8 mouse cellular contexts compared by ENCODE assay signal in the genomic region with DNA sequence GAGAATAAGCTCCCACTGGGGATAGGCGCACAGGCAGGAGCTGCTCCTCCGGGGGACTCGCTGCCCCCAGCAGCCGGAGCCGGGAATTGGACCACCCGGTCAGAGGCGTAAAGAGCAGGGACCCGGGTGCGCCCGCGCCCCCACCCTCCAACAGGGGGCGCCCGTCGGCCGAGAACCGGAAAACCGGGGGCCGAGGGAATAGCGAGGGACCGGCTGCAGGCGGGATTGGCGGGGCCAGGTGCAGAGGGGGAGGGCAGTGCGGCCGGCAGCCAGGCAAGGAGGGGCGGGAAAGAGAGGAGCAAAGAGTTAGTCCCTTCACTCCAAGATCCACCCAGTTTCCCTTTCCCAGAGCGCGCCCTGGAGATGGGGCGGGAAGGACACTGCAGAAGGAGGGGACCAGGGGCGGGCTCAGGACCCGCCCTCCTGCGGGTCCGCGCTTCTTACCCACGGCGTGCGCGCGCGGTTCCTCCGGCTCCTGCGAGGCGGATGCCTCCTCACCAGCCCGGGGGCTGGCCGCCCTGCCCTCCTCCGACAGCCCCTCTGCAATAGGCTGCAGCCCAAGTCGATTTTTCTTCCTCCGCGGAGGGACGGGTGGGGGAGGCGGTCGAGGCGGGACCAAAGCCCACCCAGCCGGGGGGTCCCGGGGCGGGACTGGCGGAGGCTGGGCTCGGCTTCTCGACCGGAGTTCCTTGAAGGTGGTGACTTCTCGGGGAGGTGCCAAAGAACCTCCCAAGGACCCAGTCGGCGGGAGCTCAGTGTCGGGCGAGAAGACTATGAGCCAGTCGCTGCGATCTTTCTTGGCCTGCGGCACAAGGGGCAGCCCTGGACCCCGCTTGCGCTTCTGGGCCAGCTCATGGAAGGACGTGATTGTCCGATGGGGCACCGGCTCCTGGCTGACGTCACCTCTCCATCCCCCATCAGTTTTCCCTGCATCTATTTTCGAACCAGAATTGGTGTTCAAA. TPM values are rescaled to one million over a fixed set of nuclear protein-coding genes. Genes with fewer than 3 reads are reported as not detected.
A peak's percentile ranks its signal among the peaks of the same experiment; 100 is the strongest.
DNase-seq lines count a peak whose midpoint lies in the region; ATAC-seq lines count a peak whose summit lies in the region.

No protein-coding gene starts in this region.

- peak overlapping the region; percentile 28; the same call in 1 of the 2 replicates for H3K27ac ChIP-seq in embryonic facial prominence, embryonic 11.5 days (replicated peaks; ENCODE audit: low read depth, low read length)
- peak overlapping the region; percentile 80 for H3K27ac ChIP-seq in limb, embryonic 12.5 days
- peak overlapping the region; percentile 56 for H3K27ac ChIP-seq in midbrain, embryonic 14.5 days (replicated peaks; ENCODE audit: low read depth, low read length)

- peaks cover 1% of the 10 kb centered on the region for H3K36me3 ChIP-seq in embryonic facial prominence, embryonic 11.5 days (replicated peaks; ENCODE audit: control insufficient read depth, insufficient read depth, low read depth, low read length)
- peaks cover 32% of the 10 kb centered on the region for H3K36me3 ChIP-seq in limb, embryonic 12.5 days
- peaks cover 56% of the 10 kb centered on the region for H3K36me3 ChIP-seq in midbrain, embryonic 14.5 days (ENCODE audit: control insufficient read depth, insufficient read depth, low read length)

- H3K9me3 ChIP-seq in embryonic facial prominence, embryonic 11.5 days (replicated peaks; ENCODE audit: control insufficient read depth, low read length) = no peaks in the 10 kb centered on the region
- no peaks in the 10 kb centered on the region for H3K9me3 ChIP-seq in limb, embryonic 12.5 days
- H3K9me3 ChIP-seq in midbrain, embryonic 14.5 days (ENCODE audit: control insufficient read depth, low read length) = no peaks in the 10 kb centered on the region

- peaks cover 9% of the 10 kb centered on the region for H3K27me3 ChIP-seq in embryonic facial prominence, embryonic 11.5 days (ENCODE audit: control insufficient read depth, insufficient read depth, low read length)
- H3K27me3 ChIP-seq in limb, embryonic 12.5 days = peaks cover 43% of the 10 kb centered on the region
- H3K27me3 ChIP-seq in midbrain, embryonic 14.5 days (ENCODE audit: control insufficient read depth, insufficient read depth, low read length) = 0 out of 2 replicates have a peak, but pooled peaks cover 4% of the 10 kb centered on the region

- H3K9ac ChIP-seq in embryonic facial prominence, embryonic 11.5 days (replicated peaks; ENCODE audit: low read length) = peak overlapping the region; percentile 74
- peak overlapping the region; percentile 76 for H3K9ac ChIP-seq in limb, embryonic 12.5 days (replicated peaks)
- H3K9ac ChIP-seq in midbrain, embryonic 14.5 days (replicated peaks; ENCODE audit: low read length) = peak overlapping the region; percentile 84

- H3K4me1 ChIP-seq in embryonic facial prominence, embryonic 11.5 days (ENCODE audit: control insufficient read depth, insufficient read depth, low read length) = no peaks in the 10 kb centered on the region; the same call in 1 of the 2 replicates
- H3K4me1 ChIP-seq in limb, embryonic 12.5 days (replicated peaks) = peaks cover 46% of the 10 kb centered on the region
- H3K4me1 ChIP-seq in midbrain, embryonic 14.5 days (ENCODE audit: control insufficient read depth, insufficient read depth, low read length) = peaks cover 16% of the 10 kb centered on the region; the same call in 1 of the 2 replicates

- WGBS in embryonic facial prominence, embryonic 11.5 days = under 1% methylated on average over 64 of the region's 74 CpGs
- under 1% methylated on average over 71 of the region's 74 CpGs for WGBS in limb, embryonic 12.5 days
- WGBS in midbrain, embryonic 14.5 days = under 1% methylated on average over 72 of the region's 74 CpGs

- H3K4me3 ChIP-seq in embryonic facial prominence, embryonic 11.5 days (ENCODE audit: low read depth, low read length) = peak overlapping the region; percentile 61
- peak overlapping the region; percentile 65 for H3K4me3 ChIP-seq in limb, embryonic 12.5 days (replicated peaks)
- H3K4me3 ChIP-seq in midbrain, embryonic 14.5 days (replicated peaks; ENCODE audit: low read depth, low read length) = peak overlapping the region; percentile 68

- DNase-seq in 3T3-L1 (ENCODE audit: low read depth, low spot score) = peak; percentile 79
- DNase-seq in adrenal gland, postnatal 14 days = peak; percentile 92
- DNase-seq in embryonic facial prominence, embryonic 11.5 days (ENCODE audit: low spot score) = peak; percentile 82
- peak; percentile 99 for DNase-seq in heart, adult 11 months
- peak; percentile 88 for DNase-seq in kidney, adult 18-20 months
- peak; percentile 87 for DNase-seq in midbrain, embryonic 14.5 days
- DNase-seq in spleen, postnatal 10 days (ENCODE audit: low spot score in 2 of 2) = peak; percentile 84 to 86

- peak; percentile 60 for ATAC-seq in embryonic facial prominence, embryonic 11.5 days (replicated peaks; ENCODE audit: insufficient number of reproducible peaks, low FRiP score, low TSS enrichment, low read depth)
- peak; percentile 58 for ATAC-seq in limb, embryonic 12.5 days (ENCODE audit: insufficient number of reproducible peaks, insufficient read depth, low FRiP score, low TSS enrichment, low read depth)
- peak; percentile 39 for ATAC-seq in midbrain, embryonic 14.5 days (ENCODE audit: low FRiP score, low TSS enrichment)

- H3K4me2 ChIP-seq in embryonic facial prominence, embryonic 11.5 days (ENCODE audit: low read depth, low read length) = peak overlapping the region; percentile 100
- H3K4me2 ChIP-seq in limb, embryonic 12.5 days = peak overlapping the region; percentile 100
- H3K4me2 ChIP-seq in midbrain, embryonic 14.5 days (ENCODE audit: low read length) = peak overlapping the region; percentile 80

RNA-seq across cellular contexts. Expression of gene Rusc1, which starts 2.1 kb away (rescaled TPM):
- total RNA-seq in adrenal gland, postnatal 14 days (2021) = 19.8 and 21.5 TPM in 2 replicates
- polyA plus RNA-seq in embryonic facial prominence, embryonic 11.5 days (2014; fragmentation: Nextera tagmentation; extraction: Ambion mirVana) = 14.4 and 18.0 TPM in 2 replicates
- 23.4 and 23.7 TPM in 2 replicates for polyA plus RNA-seq in limb, embryonic 12.5 days (2016; fragmentation: Nextera tagmentation; extraction: Ambion mirVana)
- 90.1 and 107 TPM in 2 replicates for polyA plus RNA-seq in midbrain, embryonic 14.5 days (2014; fragmentation: Nextera tagmentation; extraction: Ambion mirVana)

RNA-seq across cellular contexts. Expression of gene Gm43738, which starts 9.9 kb away (rescaled TPM):
- total RNA-seq in adrenal gland, postnatal 14 days (2021) = not detected in 2 replicates
- not detected in 2 replicates for polyA plus RNA-seq in embryonic facial prominence, embryonic 11.5 days (2014; fragmentation: Nextera tagmentation; extraction: Ambion mirVana)
- 0.14 TPM in 1 of 2 replicates, not detected in the other for polyA plus RNA-seq in limb, embryonic 12.5 days (2016; fragmentation: Nextera tagmentation; extraction: Ambion mirVana)
- polyA plus RNA-seq in midbrain, embryonic 14.5 days (2014; fragmentation: Nextera tagmentation; extraction: Ambion mirVana) = not detected in 2 replicates

RNA-seq across cellular contexts. Expression of gene Fdps, which starts 10.8 kb away (rescaled TPM):
- 99.6 and 157 TPM in 2 replicates for total RNA-seq in adrenal gland, postnatal 14 days (2021)
- 299 and 334 TPM in 2 replicates for polyA plus RNA-seq in embryonic facial prominence, embryonic 11.5 days (2014; fragmentation: Nextera tagmentation; extraction: Ambion mirVana)
- 247 and 249 TPM in 2 replicates for polyA plus RNA-seq in limb, embryonic 12.5 days (2016; fragmentation: Nextera tagmentation; extraction: Ambion mirVana)
- polyA plus RNA-seq in midbrain, embryonic 14.5 days (2014; fragmentation: Nextera tagmentation; extraction: Ambion mirVana) = 364 and 475 TPM in 2 replicates

RNA-seq across cellular contexts. Expression of gene Pklr, which starts 45.0 kb away (rescaled TPM):
- 1.6 and 15.1 TPM in 2 replicates for total RNA-seq in adrenal gland, postnatal 14 days (2021)
- polyA plus RNA-seq in embryonic facial prominence, embryonic 11.5 days (2014; fragmentation: Nextera tagmentation; extraction: Ambion mirVana) = 1.5 and 2.0 TPM in 2 replicates
- polyA plus RNA-seq in limb, embryonic 12.5 days (2016; fragmentation: Nextera tagmentation; extraction: Ambion mirVana) = 0.24 and 0.36 TPM in 2 replicates
- polyA plus RNA-seq in midbrain, embryonic 14.5 days (2014; fragmentation: Nextera tagmentation; extraction: Ambion mirVana) = 0.07 and 0.29 TPM in 2 replicates

Comparison
In these comparisons a context has a peak if more than half of its experiments do, and no peak if none do; other contexts are left out.
1. Peak in every context shown above with its lines: DNase-seq, ATAC-seq, H3K4me3 ChIP-seq and H3K27ac ChIP-seq.
2. H3K27ac ChIP-seq: peak in every context shown above with its lines; median percentile 80 in limb, embryonic 12.5 days; 56 in midbrain, embryonic 14.5 days; 28 in embryonic facial prominence, embryonic 11.5 days.